Mouse (Mus musculus): ENCODE data around the gene Ptges. TPM values are rescaled to one million over a fixed set of nuclear protein-coding genes. Genes with fewer than 3 reads are reported as not detected.

The Ptges gene
- total and polyA plus RNA-seq, 3 experiments: not detected

- H3K9me3 ChIP-seq (replicated peaks; ENCODE audit: insufficient read depth, low read length): no peaks in the 10 kb centered on the region
- H3K27ac ChIP-seq (ENCODE audit: control insufficient read depth, low read depth, low read length): no peak overlapping the region
- TF ChIP-seq CTCF (IDR thresholded peaks at IDR 0.05 in 2 of 3, conservative IDR thresholded peaks at IDR 0.05 in 1 of 3; ENCODE audit: control insufficient read depth in 1 of 3, insufficient read depth in 1 of 3, low read depth in 2 of 3, low read length in 3 of 3, poor library complexity in 1 of 3, severe bottlenecking in 1 of 3) (peak; percentile 65 to 84 (median 80)), GATA1 (IDR thresholded peaks at IDR 0.05; ENCODE audit: low read depth, low read length) (no peak), RAD21 (IDR thresholded peaks at IDR 0.05; ENCODE audit: low read depth, low read length) (peak; percentile 53), BHLHE40 (IDR thresholded peaks at IDR 0.05; ENCODE audit: borderline replicate concordance, low read depth, low read length) (no peak), MYB (IDR thresholded peaks at IDR 0.05; ENCODE audit: low read depth, low read length) (no peak), POLR2A (IDR thresholded peaks at IDR 0.05; ENCODE audit: control insufficient read depth in 1 of 2, insufficient read depth in 1 of 2, low read depth in 1 of 2, low read length in 2 of 2, poor library complexity in 1 of 2) (no peak), MEF2A (IDR thresholded peaks at IDR 0.05; ENCODE audit: extremely low read depth, insufficient replicate concordance, low read depth, low read length, poor library complexity, severe bottlenecking) (no peak), TCF12 (IDR thresholded peaks at IDR 0.05; ENCODE audit: low read depth, low read length) (no peak), NRF1 (IDR thresholded peaks at IDR 0.05; ENCODE audit: insufficient read depth, low read depth, low read length, poor library complexity, severe bottlenecking) (no peak), MAX (IDR thresholded peaks at IDR 0.05; ENCODE audit: low read length) (no peak), SMC3 (IDR thresholded peaks at IDR 0.05; ENCODE audit: low read depth, low read length) (peak; percentile 83), ZC3H11A (IDR thresholded peaks at IDR 0.05; ENCODE audit: low read depth, low read length) (peak; percentile 37), TAL1 (IDR thresholded peaks at IDR 0.05; ENCODE audit: low read length) (no peak), NELFE (IDR thresholded peaks at IDR 0.05; ENCODE audit: low read depth, low read length) (no peak), ELF1 (IDR thresholded peaks at IDR 0.05; ENCODE audit: low read depth, low read length) (no peak), ZKSCAN1 (IDR thresholded peaks at IDR 0.05; ENCODE audit: low read depth, low read length) (no peak)
- peak; percentile 68 for DNase-seq (ENCODE audit: low read depth, low spot score)
- H3K4me3 ChIP-seq (ENCODE audit: control insufficient read depth in 1 of 2, insufficient read depth in 1 of 2, low read depth in 2 of 2, low read length in 2 of 2): no peak overlapping the region
- H3K27me3 ChIP-seq (ENCODE audit: control insufficient read depth in 1 of 2, insufficient read depth in 2 of 2, low read length in 2 of 2): peaks cover 6 to 12% of the 10 kb centered on the region in 2 experiments
- no peaks in the 10 kb centered on the region for H3K4me1 ChIP-seq (ENCODE audit: control insufficient read depth in 1 of 2, insufficient read depth in 2 of 2, low read length in 2 of 2)
- H3K36me3 ChIP-seq (ENCODE audit: control insufficient read depth in 1 of 2, insufficient read depth in 2 of 2, low read length in 2 of 2): no peaks in the 10 kb centered on the region
- H3K9ac ChIP-seq (ENCODE audit: control insufficient read depth, low read depth, low read length, poor library complexity, severe bottlenecking): no peak overlapping the region
- no peaks in the 10 kb centered on the region for H3K79me2 ChIP-seq (ENCODE audit: control insufficient read depth, insufficient read depth, low read length, poor library complexity)
Observed at GRCm38 (mm10) chr2:30891002-30891401, 38.7 kb downstream of the Ptges start.

GRCm38 (mm10) chr2:30885453-30886163 is 44.1 kb downstream of the Ptges start:
- peak in 1 of 3 experiments; percentile 34; a peak in 3 of 6 replicates for TF ChIP-seq CTCF (IDR thresholded peaks at IDR 0.05 in 2 of 3, conservative IDR thresholded peaks at IDR 0.05 in 1 of 3; ENCODE audit: control insufficient read depth in 1 of 3, insufficient read depth in 1 of 3, low read depth in 2 of 3, low read length in 3 of 3, poor library complexity in 1 of 3, severe bottlenecking in 1 of 3)
- no peak for TF ChIP-seq E2F4 (IDR thresholded peaks at IDR 0.05; ENCODE audit: borderline replicate concordance, low read depth, low read length)
- Histone ChIP-seq H3K27me3 (ENCODE audit: control insufficient read depth in 1 of 2, insufficient read depth in 2 of 2, low read length in 2 of 2) (peaks cover 6 to 12% of the 10 kb centered on the region in 2 experiments), H3K4me1 (ENCODE audit: control insufficient read depth in 1 of 2, insufficient read depth in 2 of 2, low read length in 2 of 2) (no peaks in the 10 kb centered on the region), H3K27ac (ENCODE audit: control insufficient read depth, low read depth, low read length) (no peak overlapping the region), H3K4me3 (ENCODE audit: control insufficient read depth in 1 of 2, insufficient read depth in 1 of 2, low read depth in 2 of 2, low read length in 2 of 2) (no peak overlapping the region), H3K79me2 (ENCODE audit: control insufficient read depth, insufficient read depth, low read length, poor library complexity) (no peaks in the 10 kb centered on the region), H3K9me3 (replicated peaks; ENCODE audit: insufficient read depth, low read length) (no peaks in the 10 kb centered on the region), H3K36me3 (ENCODE audit: control insufficient read depth in 1 of 2, insufficient read depth in 2 of 2, low read length in 2 of 2) (no peaks in the 10 kb centered on the region), H3K9ac (ENCODE audit: control insufficient read depth, low read depth, low read length, poor library complexity, severe bottlenecking) (no peak overlapping the region)
- no peak for DNase-seq (ENCODE audit: low read depth, low spot score)
